8 mouse cellular contexts compared by ENCODE assay signal in the genomic region with DNA sequence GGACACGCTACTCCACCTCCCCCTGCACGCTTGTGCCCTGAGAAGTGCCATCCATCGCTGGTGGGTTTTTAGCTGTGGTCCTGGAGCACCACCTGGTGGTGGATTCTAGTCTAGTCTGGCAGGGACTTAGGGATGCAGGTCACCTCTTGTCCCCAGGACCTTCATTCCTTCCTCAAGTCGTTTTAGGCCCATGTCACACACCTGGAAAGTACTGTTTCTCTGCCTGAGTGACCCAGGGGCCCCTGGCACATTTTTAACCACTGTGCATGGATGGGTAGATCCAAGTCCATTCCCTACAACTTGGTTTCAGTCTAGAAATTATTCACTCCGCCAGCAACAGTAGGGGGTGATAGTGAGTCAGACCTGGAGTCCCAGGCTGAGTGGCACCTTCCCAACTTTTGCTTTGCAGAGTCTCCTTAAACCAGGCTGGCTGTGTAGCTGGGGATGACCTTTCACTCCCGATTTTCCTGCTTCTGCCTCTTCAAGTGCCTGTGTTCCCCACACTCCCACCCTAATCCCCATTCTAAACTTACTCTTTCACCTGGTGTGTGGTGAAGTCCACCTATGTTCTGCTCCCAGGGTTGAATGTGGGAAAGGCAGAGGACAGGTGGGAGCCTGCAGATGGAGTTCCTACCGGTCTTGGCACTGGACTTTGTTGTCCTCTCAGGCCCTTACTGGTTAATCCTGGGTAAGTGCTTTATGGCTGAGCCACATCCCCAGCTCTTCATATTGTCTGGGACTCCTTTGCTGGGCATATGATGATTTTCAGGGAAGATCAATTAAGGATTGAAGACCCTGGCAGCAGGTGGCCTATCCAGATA. TPM values are rescaled to one million over a fixed set of nuclear protein-coding genes. Genes with fewer than 3 reads are reported as not detected.
A peak's percentile ranks its signal among the peaks of the same experiment; 100 is the strongest.
DNase-seq lines count a peak whose midpoint lies in the region; ATAC-seq lines count a peak whose summit lies in the region.

No protein-coding gene starts in this region.

- H3K9ac ChIP-seq in forebrain, embryonic 15.5 days (replicated peaks), result no peak overlapping the region
- no peak overlapping the region for H3K9ac ChIP-seq in hindbrain, embryonic 11.5 days (ENCODE audit: low read depth, low read length)
- no peak overlapping the region for H3K9ac ChIP-seq in lung, embryonic 16.5 days (ENCODE audit: low read length)

- ATAC-seq in cerebellum, adult (ENCODE audit: insufficient number of reproducible peaks, low FRiP score, low TSS enrichment), result peak; percentile 54; the same call in 1 of the 2 replicates
- peak; percentile 67 for ATAC-seq in forebrain, embryonic 15.5 days (replicated peaks)
- peak; percentile 66; the same call in 1 of the 2 replicates for ATAC-seq in hindbrain, embryonic 11.5 days (ENCODE audit: low FRiP score)
- ATAC-seq in lung, embryonic 16.5 days (ENCODE audit: low read depth), result peak; percentile 66

- H3K36me3 ChIP-seq in forebrain, embryonic 15.5 days, result peaks cover 35% of the 10 kb centered on the region
- peaks cover 15% of the 10 kb centered on the region for H3K36me3 ChIP-seq in hindbrain, embryonic 11.5 days (ENCODE audit: control insufficient read depth, insufficient read depth, low read length)
- H3K36me3 ChIP-seq in lung, embryonic 16.5 days (ENCODE audit: control insufficient read depth, insufficient read depth, low read length), result peaks cover 38% of the 10 kb centered on the region

- H3K9me3 ChIP-seq in forebrain, embryonic 15.5 days, result no peaks in the 10 kb centered on the region
- no peaks in the 10 kb centered on the region for H3K9me3 ChIP-seq in hindbrain, embryonic 11.5 days (ENCODE audit: control insufficient read depth, low read length)
- H3K9me3 ChIP-seq in lung, embryonic 16.5 days (ENCODE audit: control insufficient read depth, low read length), result no peaks in the 10 kb centered on the region

- 13% methylated on average over 7 of the region's 7 CpGs for WGBS in forebrain, embryonic 15.5 days
- WGBS in hindbrain, embryonic 11.5 days, result 17% methylated on average over 7 of the region's 7 CpGs
- WGBS in lung, embryonic 16.5 days, result 11% methylated on average over 7 of the region's 7 CpGs

- H3K4me3 ChIP-seq in forebrain, embryonic 15.5 days, result no peak overlapping the region
- no peak overlapping the region for H3K4me3 ChIP-seq in hindbrain, embryonic 11.5 days (ENCODE audit: low read depth, low read length)
- no peak overlapping the region for H3K4me3 ChIP-seq in lung, embryonic 16.5 days (ENCODE audit: low read length)

- H3K4me2 ChIP-seq in forebrain, embryonic 15.5 days (replicated peaks), result no peak overlapping the region
- H3K4me2 ChIP-seq in hindbrain, embryonic 11.5 days (replicated peaks; ENCODE audit: low read depth, low read length), result no peak overlapping the region
- H3K4me2 ChIP-seq in lung, embryonic 16.5 days (ENCODE audit: low read depth, low read length), result no peak overlapping the region

- H3K4me1 ChIP-seq in forebrain, embryonic 15.5 days, result peaks cover 5% of the 10 kb centered on the region
- no peaks in the 10 kb centered on the region for H3K4me1 ChIP-seq in hindbrain, embryonic 11.5 days (replicated peaks; ENCODE audit: control insufficient read depth, insufficient read depth, low read length)
- H3K4me1 ChIP-seq in lung, embryonic 16.5 days (replicated peaks; ENCODE audit: control insufficient read depth, insufficient read depth, low read length), result peaks cover 13% of the 10 kb centered on the region

- 0 out of 2 replicates have a peak overlapping the region, but pooled peaks have one; percentile 17 for H3K27ac ChIP-seq in forebrain, embryonic 15.5 days (replicated peaks)
- H3K27ac ChIP-seq in hindbrain, embryonic 11.5 days (ENCODE audit: low read depth, low read length), result no peak overlapping the region
- peak overlapping the region; percentile 30; the same call in 1 of the 2 replicates for H3K27ac ChIP-seq in lung, embryonic 16.5 days (ENCODE audit: low read length)

- peak; percentile 82 for DNase-seq in MN1 (ENCODE audit: low spot score)
- DNase-seq in hindbrain, embryonic 11.5 days (ENCODE audit: low spot score), result peak; percentile 91
- peak; percentile 84 for DNase-seq in layer of hippocampus, adult 9-11 months
- DNase-seq in ovary, postnatal 36 days (ENCODE audit: low spot score), result peak; percentile 72
- DNase-seq in thymus, postnatal 36 days, result peak; percentile 83 to 85

- no peaks in the 10 kb centered on the region for H3K27me3 ChIP-seq in forebrain, embryonic 15.5 days
- H3K27me3 ChIP-seq in hindbrain, embryonic 11.5 days (ENCODE audit: control insufficient read depth, insufficient read depth, low read length), result no peaks in the 10 kb centered on the region
- no peaks in the 10 kb centered on the region for H3K27me3 ChIP-seq in lung, embryonic 16.5 days (ENCODE audit: control insufficient read depth, insufficient read depth, low read depth, low read length)

RNA-seq across cellular contexts. Expression of gene Ccdc8, which starts 10.1 kb away (rescaled TPM):
- 6.8 and 7.0 TPM in 2 replicates for polyA plus RNA-seq in forebrain, embryonic 15.5 days (2015; fragmentation: Nextera tagmentation; extraction: Ambion mirVana)
- 6.2 and 11.0 TPM in 2 replicates for polyA plus RNA-seq in hindbrain, embryonic 11.5 days (2014; fragmentation: Nextera tagmentation; extraction: Ambion mirVana)
- 41.7 and 43.8 TPM in 2 replicates for polyA plus RNA-seq in lung, embryonic 16.5 days (2015; fragmentation: Nextera tagmentation; extraction: Ambion mirVana)

RNA-seq across cellular contexts. Expression of gene Gm42372, which starts 19.7 kb away (rescaled TPM):
- 3.7 and 4.3 TPM in 2 replicates for polyA plus RNA-seq in forebrain, embryonic 15.5 days (2015; fragmentation: Nextera tagmentation; extraction: Ambion mirVana)
- 1.5 and 1.7 TPM in 2 replicates for polyA plus RNA-seq in hindbrain, embryonic 11.5 days (2014; fragmentation: Nextera tagmentation; extraction: Ambion mirVana)
- 0.15 and 0.29 TPM in 2 replicates for polyA plus RNA-seq in lung, embryonic 16.5 days (2015; fragmentation: Nextera tagmentation; extraction: Ambion mirVana)

RNA-seq across cellular contexts. Expression of gene Ppp5c, which starts 25.1 kb away (rescaled TPM):
- polyA plus RNA-seq in forebrain, embryonic 15.5 days (2015; fragmentation: Nextera tagmentation; extraction: Ambion mirVana), result 103 and 111 TPM in 2 replicates
- 96.9 and 97.3 TPM in 2 replicates for polyA plus RNA-seq in hindbrain, embryonic 11.5 days (2014; fragmentation: Nextera tagmentation; extraction: Ambion mirVana)
- 104 and 105 TPM in 2 replicates for polyA plus RNA-seq in lung, embryonic 16.5 days (2015; fragmentation: Nextera tagmentation; extraction: Ambion mirVana)

RNA-seq across cellular contexts. Expression of gene Pnmal1, which starts 43.1 kb away (rescaled TPM):
- polyA plus RNA-seq in forebrain, embryonic 15.5 days (2015; fragmentation: Nextera tagmentation; extraction: Ambion mirVana), result 47.9 and 53.1 TPM in 2 replicates
- polyA plus RNA-seq in hindbrain, embryonic 11.5 days (2014; fragmentation: Nextera tagmentation; extraction: Ambion mirVana), result 17.6 and 19.5 TPM in 2 replicates
- 0.20 and 0.49 TPM in 2 replicates for polyA plus RNA-seq in lung, embryonic 16.5 days (2015; fragmentation: Nextera tagmentation; extraction: Ambion mirVana)

RNA-seq across cellular contexts. Expression of gene Pnmal2, which starts 58.1 kb away (rescaled TPM):
- 87.4 and 102 TPM in 2 replicates for polyA plus RNA-seq in forebrain, embryonic 15.5 days (2015; fragmentation: Nextera tagmentation; extraction: Ambion mirVana)
- polyA plus RNA-seq in hindbrain, embryonic 11.5 days (2014; fragmentation: Nextera tagmentation; extraction: Ambion mirVana), result 7.8 and 11.0 TPM in 2 replicates
- 5.1 and 5.5 TPM in 2 replicates for polyA plus RNA-seq in lung, embryonic 16.5 days (2015; fragmentation: Nextera tagmentation; extraction: Ambion mirVana)
